Mouse (Mus musculus) liver, adult (tissue): ENCODE measurements around the gene Klf13.

ENCODE experiments used
- GATA4 ChIP-seq: IDR thresholded peaks from 2 replicates; pipeline ENCODE4 v1.6.1; 2014; ENCODE audit warnings: mild to moderate bottlenecking, low read length; ENCODE audit not compliant: insufficient replicate concordance

The Klf13 gene

DNA sequence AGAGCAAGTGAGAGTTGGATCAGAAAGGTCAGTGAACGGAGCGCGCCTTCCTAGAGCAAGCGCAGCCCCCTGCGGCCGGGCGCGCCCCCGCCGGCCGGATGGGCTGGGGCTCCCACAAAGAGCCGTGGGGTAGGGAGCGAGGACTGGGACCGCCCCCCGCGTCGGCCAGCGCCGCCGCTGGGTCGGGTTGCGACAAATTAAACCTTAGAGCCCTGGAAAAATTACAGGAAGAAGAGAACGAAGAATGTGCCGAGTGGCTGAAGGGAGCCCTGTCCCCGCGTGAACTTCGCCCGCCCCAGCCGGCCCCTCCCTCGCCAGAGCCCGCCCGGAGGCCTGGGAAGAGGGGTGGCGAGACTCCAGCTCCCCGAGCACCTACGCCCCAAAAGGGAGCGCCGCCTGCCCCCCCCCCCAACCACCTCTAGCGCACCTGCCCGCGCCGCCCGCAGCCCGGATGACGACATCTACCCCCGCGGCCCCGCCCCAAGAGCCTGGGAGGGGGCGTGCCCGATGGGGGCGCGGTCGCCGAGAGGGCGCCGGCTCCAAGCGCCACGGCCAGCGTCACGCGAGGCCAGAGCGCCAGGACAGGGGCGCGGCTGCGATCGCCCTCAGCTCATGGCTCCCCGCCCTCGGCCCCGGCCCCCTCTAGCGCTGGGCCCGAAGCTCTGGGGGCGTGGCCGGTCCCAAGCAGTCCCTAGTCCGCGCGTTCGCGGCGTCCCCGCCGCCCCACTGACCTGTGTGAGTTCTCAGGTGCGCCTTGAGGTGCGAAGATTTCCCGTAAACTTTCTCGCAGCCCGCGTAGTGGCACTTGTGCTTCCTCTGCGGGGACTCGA, 1.3 kb downstream of the Klf13 start:
- TF ChIP-seq GATA4, result no peak

GRCm38 (mm10) chr7:63936986-63937235, 1.8 kb downstream of the Klf13 start:
- TF ChIP-seq GATA4, result no peak

- no peak for TF ChIP-seq GATA4
These were observed 2.3 kb downstream of the Klf13 start for GRCm38 (mm10) chr7:63936188-63936985.

GRCm38 (mm10) chr7:63935809-63936187, 2.9 kb downstream of the Klf13 start:
- TF ChIP-seq GATA4, result no peak

DNA sequence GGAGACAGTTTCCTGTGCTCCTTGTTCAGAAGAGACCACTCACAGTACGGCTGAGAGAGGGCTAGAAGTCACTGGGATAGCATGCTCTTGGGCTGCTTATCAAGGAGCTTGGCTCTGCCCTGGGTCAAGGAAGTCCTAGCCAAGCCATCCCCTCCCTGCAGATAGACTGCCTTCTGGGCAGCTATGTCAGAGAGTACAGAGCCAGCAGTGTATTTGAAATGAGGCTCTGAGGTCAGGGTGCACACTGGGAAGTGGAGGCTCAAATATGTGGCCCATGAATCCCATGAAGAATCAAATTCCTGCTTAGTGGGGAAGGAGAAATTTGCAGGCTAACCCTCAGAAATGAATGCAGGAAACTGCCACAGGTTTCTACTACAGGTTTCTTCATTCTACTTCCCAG, 4.2 kb downstream of the Klf13 start:
- no peak; the same call in 1 of the 2 replicates for TF ChIP-seq GATA4

DNA sequence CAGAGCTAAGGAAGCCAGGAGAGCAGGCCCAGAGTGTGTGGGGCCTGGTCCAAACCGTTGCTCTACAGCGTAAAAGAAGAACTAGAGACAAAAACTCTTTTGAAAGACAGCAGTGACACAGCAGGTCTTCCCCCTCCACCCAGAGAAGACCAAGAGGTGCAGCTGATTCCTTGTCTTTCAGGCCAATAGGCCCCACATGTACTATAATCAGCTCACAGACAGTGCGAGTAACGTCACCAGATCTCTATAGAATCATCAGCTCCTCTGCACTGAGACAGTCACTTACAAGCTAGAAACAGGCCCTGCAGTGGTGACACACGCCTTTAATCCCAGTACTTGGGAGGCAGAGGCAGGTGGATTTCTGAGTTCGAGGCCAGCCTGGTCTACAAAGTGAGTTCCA, 4.8 kb downstream of the Klf13 start:
- TF ChIP-seq GATA4, result no peak

- TF ChIP-seq GATA4, result no peak
These were observed 6.3 kb downstream of the Klf13 start for GRCm38 (mm10) chr7:63932461-63932860.

GRCm38 (mm10) chr7:63930766-63931165, 7.9 kb downstream of the Klf13 start:
- no peak for TF ChIP-seq GATA4

- TF ChIP-seq GATA4, result no peak
These were observed 8.6 kb downstream of the Klf13 start for GRCm38 (mm10) chr7:63930132-63930531.

- no peak for TF ChIP-seq GATA4
These were observed 9.6 kb downstream of the Klf13 start for GRCm38 (mm10) chr7:63929080-63929479.

- no peak for TF ChIP-seq GATA4
These were observed 11.6 kb downstream of the Klf13 start for GRCm38 (mm10) chr7:63927121-63927520.

GRCm38 (mm10) chr7:63926492-63926891, 12.2 kb downstream of the Klf13 start:
- TF ChIP-seq GATA4, result no peak

GRCm38 (mm10) chr7:63925413-63926360, 13.0 kb downstream of the Klf13 start:
- TF ChIP-seq GATA4, result no peak

DNA sequence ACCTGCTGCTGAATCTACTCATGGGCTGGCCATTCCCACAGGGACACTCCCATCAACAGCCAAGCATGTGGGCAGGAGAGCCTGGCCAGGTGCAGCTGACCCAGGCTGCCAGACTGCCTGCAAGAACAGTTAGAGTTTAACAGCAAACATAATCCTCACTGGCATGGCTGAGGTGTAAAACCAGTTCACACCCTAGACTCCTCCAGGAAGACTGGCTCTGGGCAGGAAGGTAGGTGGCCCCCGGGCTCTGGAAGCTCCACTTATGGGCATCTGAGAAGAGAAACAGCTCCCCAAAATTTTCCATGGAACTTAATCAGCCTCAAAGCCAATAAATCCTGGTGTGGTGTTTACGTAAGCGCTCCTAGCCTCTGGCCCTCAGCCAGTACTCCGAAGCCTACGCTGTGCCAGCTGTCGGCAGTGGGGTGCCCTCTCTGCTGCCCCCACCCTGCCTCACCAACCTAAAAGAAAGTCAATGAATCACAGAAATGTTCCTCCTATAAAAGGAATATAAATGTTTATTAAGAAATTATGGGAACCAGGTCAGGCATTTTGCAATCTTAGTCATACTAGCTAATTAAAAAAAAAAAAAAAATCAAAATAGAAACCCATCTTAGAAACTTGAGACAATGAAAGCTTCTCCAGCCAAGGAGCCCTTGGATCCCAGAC, 13.8 kb downstream of the Klf13 start:
- no peak for TF ChIP-seq GATA4

DNA sequence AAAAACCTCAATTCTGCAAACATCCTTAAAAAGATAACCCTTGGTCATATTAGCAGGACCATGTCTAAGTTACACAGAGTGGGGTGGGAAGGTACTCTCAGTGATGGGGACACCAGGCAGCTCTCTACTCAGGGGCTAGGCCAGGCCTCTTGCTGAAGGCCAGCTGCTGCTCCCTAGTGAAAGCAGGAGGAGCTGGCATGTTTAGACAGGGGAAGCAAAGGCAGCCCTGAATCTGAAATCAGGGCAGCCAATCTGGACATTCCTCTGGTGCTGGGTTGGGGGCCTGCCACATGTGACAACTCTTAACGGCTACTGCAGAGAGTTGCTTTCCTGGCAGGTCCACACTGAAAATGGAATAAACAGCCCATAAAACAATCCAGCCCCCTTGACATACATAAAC, 14.6 kb downstream of the Klf13 start:
- no peak for TF ChIP-seq GATA4

- TF ChIP-seq GATA4, result no peak
These were observed 15.7 kb downstream of the Klf13 start for GRCm38 (mm10) chr7:63922975-63923374.

- no peak for TF ChIP-seq GATA4
These were observed 16.1 kb downstream of the Klf13 start for GRCm38 (mm10) chr7:63922571-63922970.
